Mouse (Mus musculus) C2C12 (cell line): ENCODE data around the gene Dbr1. TPM values are rescaled to one million over a fixed set of nuclear protein-coding genes. Genes with fewer than 3 reads are reported as not detected.

ENCODE experiments used
- H3K27me3 ChIP-seq: one replicate; pipeline ENCODE4 v1.6.1; 2011; ENCODE audit not compliant: control insufficient read depth, insufficient read depth, insufficient read length
- H3K36me3 ChIP-seq: one replicate; pipeline ENCODE4 v1.6.1; 2011; ENCODE audit not compliant: control insufficient read depth, insufficient read depth
- H3K4me3 ChIP-seq: one replicate; pipeline ENCODE4 v1.5.1; 2011; ENCODE audit warnings: mild to moderate bottlenecking, control low read depth; ENCODE audit not compliant: poor library complexity, insufficient read depth, severe bottlenecking
- H3K79me2 ChIP-seq: one replicate; pipeline ENCODE4 v1.6.1; 2011; ENCODE audit not compliant: control insufficient read depth, insufficient read depth
- H3K79me3 ChIP-seq: one replicate; pipeline ENCODE4 v1.6.1; 2011; ENCODE audit warnings: low read depth, control low read depth
- H3ac ChIP-seq: one replicate; pipeline ENCODE3; 2011; ENCODE audit warnings: low read depth; ENCODE audit not compliant: control insufficient read depth, insufficient read length
- CEBPB ChIP-seq: IDR thresholded peaks from one replicate; pipeline ENCODE4 v1.6.1; 2011; ENCODE audit warnings: low read depth, mild to moderate bottlenecking, control low read depth, moderate library complexity
- CTCF ChIP-seq: IDR thresholded peaks from one replicate; pipeline ENCODE4 v1.5.1; 2011; ENCODE audit not compliant: control insufficient read depth, insufficient read depth, insufficient read length
- FOSL1 ChIP-seq: IDR thresholded peaks from one replicate; pipeline ENCODE4 v1.8.0; 2011; ENCODE audit warnings: mild to moderate bottlenecking, low read length; ENCODE audit not compliant: poor library complexity, insufficient read depth, severe bottlenecking
- MAX ChIP-seq: IDR thresholded peaks from one replicate; pipeline ENCODE4 v1.6.1; 2011; ENCODE audit warnings: mild to moderate bottlenecking, control low read depth
- MYOD1 ChIP-seq: IDR thresholded peaks from one replicate; pipeline ENCODE4 v1.6.1; 2011; ENCODE audit warnings: low read depth; ENCODE audit not compliant: control insufficient read depth, insufficient read length
- MYOG ChIP-seq: IDR thresholded peaks from one replicate; pipeline ENCODE4 v1.6.1; 2011; ENCODE audit not compliant: control insufficient read depth, insufficient read length; ENCODE audit errors: extremely low read depth
- USF1 ChIP-seq: IDR thresholded peaks from one replicate; pipeline ENCODE4 v1.6.1; 2011; ENCODE audit warnings: low read depth, mild to moderate bottlenecking, control low read depth, moderate library complexity
- long read RNA-seq, 2 experiments: library from polyadenylated mRNA; unstranded; transcript quantifications; one replicate each; pipeline ENCODE4 v2.0.0; 2019 to 2020
- polyA plus RNA-seq: library from polyadenylated mRNA; unstranded; fragments of >200 nt; fragmentation: generic; extraction: Trizol; gene quantifications from one replicate; pipeline ENCODE4 v1.2.1, GENCODE M21; 2012; ENCODE audit warnings: missing spikeins

The Dbr1 gene
- polyA plus RNA-seq: 13.8 TPM
- long read RNA-seq, experiment 1, transcript Dbr1-201 (8 exons, 2,261 nt): major isoform, 8 of 10 reads
- long read RNA-seq, experiment 1, partial matches to known transcripts: 0 of 10 reads
- long read RNA-seq, experiment 1, other reads (novel, unspliced or antisense): 2 of 10 reads
- long read RNA-seq, experiment 2, transcript Dbr1-201 (8 exons, 2,261 nt): major isoform, 91 of 98 reads
- long read RNA-seq, experiment 2, partial matches to known transcripts: 0 of 98 reads
- long read RNA-seq, experiment 2, other reads (novel, unspliced or antisense): 7 of 98 reads

GRCm38 (mm10) chr9:99575677-99576480 lies at the start of gene Dbr1:
Dbr1 (plus strand) TSS chr9:99575799.
- TF ChIP-seq CTCF (no peak), FOSL1 (no peak), MYOG (no peak), USF1 (no peak), MAX (no peak), CEBPB (no peak), MYOD1 (no peak)
- Histone ChIP-seq H3K79me2 (peaks cover 42% of the 10 kb centered on the region), H3ac (peak within 1 kb of the TSS; percentile 78), H3K79me3 (peaks cover 26% of the 10 kb centered on the region), H3K4me3 (peak within 1 kb of the TSS; percentile 82), H3K36me3 (peaks cover 24% of the 10 kb centered on the region), H3K27me3 (no peaks in the 10 kb centered on the region)

GRCm38 (mm10) chr9:99531865-99532264 lies 43.7 kb upstream of the Dbr1 start:
- H3K4me3 ChIP-seq: no peak overlapping the region
- no peak overlapping the region for H3ac ChIP-seq
- H3K79me2 ChIP-seq: no peaks in the 10 kb centered on the region

GRCm38 (mm10) chr9:99546259-99546658 lies 29.3 kb upstream of the Dbr1 start:
- Histone ChIP-seq H3K4me3 (no peak overlapping the region), H3K79me3 (peaks cover 1% of the 10 kb centered on the region), H3K36me3 (no peaks in the 10 kb centered on the region), H3K79me2 (peaks cover 1% of the 10 kb centered on the region), H3K27me3 (no peaks in the 10 kb centered on the region), H3ac (no peak overlapping the region)
- TF ChIP-seq MYOG (no peak), CEBPB (no peak), MYOD1 (no peak), FOSL1 (no peak), USF1 (no peak), MAX (no peak), CTCF (no peak)

More at GRCm38 (mm10) chr9:99531865-99532264, 43.7 kb upstream of the Dbr1 start:
- Histone ChIP-seq H3K27me3 (no peaks in the 10 kb centered on the region), H3K36me3 (peaks cover 43% of the 10 kb centered on the region), H3K79me3 (no peaks in the 10 kb centered on the region)
- TF ChIP-seq MYOG: no peak
- TF ChIP-seq CEBPB: no peak
- TF ChIP-seq MAX: no peak
- TF ChIP-seq FOSL1: no peak
- no peak for TF ChIP-seq CTCF
- TF ChIP-seq MYOD1: no peak
- no peak for TF ChIP-seq USF1

- H3K36me3 ChIP-seq: no peaks in the 10 kb centered on the region
- peaks cover 42% of the 10 kb centered on the region for H3K79me3 ChIP-seq
- no peak overlapping the region for H3K4me3 ChIP-seq
- peaks cover 57% of the 10 kb centered on the region for H3K79me2 ChIP-seq
- H3ac ChIP-seq: no peak overlapping the region
- H3K27me3 ChIP-seq: no peaks in the 10 kb centered on the region
- TF ChIP-seq MAX: no peak
- TF ChIP-seq CTCF: no peak
- TF ChIP-seq MYOG: no peak
- TF ChIP-seq MYOD1: no peak
- TF ChIP-seq USF1: no peak
- TF ChIP-seq CEBPB: no peak
- no peak for TF ChIP-seq FOSL1
These were observed 23.5 kb upstream of the Dbr1 start for GRCm38 (mm10) chr9:99552068-99552467.

- Histone ChIP-seq H3ac (no peak overlapping the region), H3K4me3 (no peak overlapping the region), H3K36me3 (no peaks in the 10 kb centered on the region), H3K27me3 (no peaks in the 10 kb centered on the region), H3K79me3 (peaks cover 50% of the 10 kb centered on the region), H3K79me2 (peaks cover 66% of the 10 kb centered on the region)
- TF ChIP-seq CEBPB (no peak), USF1 (no peak), MYOD1 (no peak), FOSL1 (no peak), MYOG (no peak), MAX (no peak), CTCF (no peak)
These were observed 22.6 kb upstream of the Dbr1 start for GRCm38 (mm10) chr9:99553049-99553448.
